Mouse (Mus musculus) spleen, adult 12 weeks (tissue): ENCODE measurements around the gene Sox15.

ENCODE experiments used
- DNase-seq: peaks from one replicate; pipeline ENCODE4 v3.0.0; 2022; ENCODE audit warnings: low spot score

Gene Sox15

DNA sequence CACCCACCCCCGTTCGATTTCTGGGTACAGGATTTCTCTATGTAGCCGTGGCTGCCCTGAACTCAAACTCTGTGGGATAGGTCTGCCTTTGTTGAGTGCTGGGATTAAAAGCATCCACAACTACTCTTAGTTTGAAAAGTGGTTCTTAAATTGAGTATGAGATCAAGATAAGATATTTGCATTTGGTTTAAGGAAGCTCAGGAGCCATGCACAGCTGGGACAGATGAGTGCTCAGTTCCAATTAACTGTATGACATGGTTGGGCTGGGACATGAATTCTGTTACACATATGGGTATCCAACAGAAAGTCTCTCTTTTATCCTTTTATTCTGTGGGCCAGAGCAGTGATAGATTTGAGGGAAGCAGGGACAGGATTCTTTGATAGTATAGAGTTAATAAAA is 19.6 kb upstream of the Sox15 start:
- DNase-seq, result no peak

DNA sequence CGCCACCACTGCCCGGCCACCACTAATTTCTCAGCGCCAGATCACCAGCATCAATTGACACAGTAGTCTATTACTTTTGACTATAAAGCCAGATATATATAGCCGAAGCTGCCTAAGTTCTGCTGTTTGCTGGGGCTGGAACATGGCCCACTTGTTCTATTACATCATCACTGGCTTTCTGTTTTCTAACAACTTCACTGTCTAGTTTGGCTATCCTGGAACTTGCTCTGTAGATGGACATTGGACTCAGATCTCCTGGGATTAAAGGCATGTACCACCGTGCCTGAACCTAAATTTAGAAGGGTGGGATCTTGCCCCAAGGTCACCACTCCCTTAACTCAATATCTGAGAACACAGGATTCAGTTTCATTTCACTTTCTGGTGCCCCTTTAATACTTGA is 9.3 kb upstream of the Sox15 start:
- DNase-seq, result no peak

- no peak for DNase-seq
Measured at GRCm38 (mm10) chr11:69653399-69653798, 1.7 kb upstream of the Sox15 start.

DNA sequence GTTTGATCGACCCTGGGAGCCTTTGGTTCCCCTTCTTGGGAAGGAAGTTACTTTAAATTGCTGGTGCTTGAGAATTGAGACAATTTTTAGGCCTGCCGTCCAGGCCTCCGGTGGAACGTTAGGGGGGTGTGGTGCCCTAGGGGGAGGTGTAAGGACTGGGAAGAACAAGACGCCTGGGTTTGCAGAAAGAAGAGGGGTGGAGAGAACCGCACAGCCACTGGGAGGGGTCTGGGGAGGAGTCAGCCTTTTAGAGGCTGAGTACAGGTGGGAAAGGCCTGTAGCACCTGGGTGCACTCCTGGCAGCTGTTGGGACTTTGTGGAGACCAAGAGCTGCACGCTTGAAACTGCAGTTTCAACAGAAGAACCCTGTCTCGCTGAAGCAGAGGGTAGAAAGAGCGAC is 354 bp upstream of the Sox15 start:
- no peak for DNase-seq

GRCm38 (mm10) chr11:69656065-69656455 is 946 bp downstream of the Sox15 start:
- DNase-seq, result no peak

GRCm38 (mm10) chr11:69656617-69657461 is 1.7 kb downstream of the Sox15 start:
- DNase-seq, result peak; percentile 50

GRCm38 (mm10) chr11:69657462-69657881 is 2.4 kb downstream of the Sox15 start:
- no peak for DNase-seq

DNA sequence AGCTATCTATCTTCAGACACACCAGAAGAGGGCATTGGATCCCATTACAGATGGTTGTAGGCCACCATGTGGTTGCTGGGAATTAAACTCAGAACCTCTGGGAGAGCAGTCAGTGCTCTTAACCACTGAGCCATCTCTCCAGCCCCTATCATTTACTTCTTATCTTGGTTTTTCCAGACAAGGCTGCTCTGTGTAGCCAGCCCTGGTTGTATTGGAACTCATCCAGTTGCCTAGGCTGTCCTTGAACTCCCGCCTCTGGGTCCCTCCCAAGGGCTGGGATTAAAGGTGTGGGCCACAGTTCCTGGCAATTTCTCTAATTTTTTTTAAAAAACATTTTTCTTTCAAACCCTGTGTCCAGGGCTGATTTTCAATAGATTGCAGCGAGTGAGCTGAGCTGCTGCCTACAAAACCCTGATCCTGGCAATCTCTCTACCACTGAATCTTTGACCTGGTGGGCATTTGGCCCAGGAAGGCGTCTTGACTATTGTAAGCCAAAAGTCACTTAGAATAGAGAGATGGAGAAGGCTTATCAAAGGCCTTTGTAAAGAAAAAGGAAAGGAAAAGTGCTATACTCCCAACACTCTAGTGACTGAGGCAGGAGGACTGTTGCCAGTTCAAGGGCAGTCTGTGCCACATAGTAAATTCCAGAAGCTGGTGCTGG is 6.2 kb downstream of the Sox15 start:
- no peak for DNase-seq

GRCm38 (mm10) chr11:69662213-69662966 is 7.3 kb downstream of the Sox15 start, which contains the start of gene Mpdu1:
Mpdu1 (minus strand) TSS chr11:69662642.
- peak; percentile 92 for DNase-seq

GRCm38 (mm10) chr11:69662967-69663671 is 8.0 kb downstream of the Sox15 start:
- no peak for DNase-seq

- no peak for DNase-seq
Measured at GRCm38 (mm10) chr11:69663795-69664194, 8.7 kb downstream of the Sox15 start.

DNA sequence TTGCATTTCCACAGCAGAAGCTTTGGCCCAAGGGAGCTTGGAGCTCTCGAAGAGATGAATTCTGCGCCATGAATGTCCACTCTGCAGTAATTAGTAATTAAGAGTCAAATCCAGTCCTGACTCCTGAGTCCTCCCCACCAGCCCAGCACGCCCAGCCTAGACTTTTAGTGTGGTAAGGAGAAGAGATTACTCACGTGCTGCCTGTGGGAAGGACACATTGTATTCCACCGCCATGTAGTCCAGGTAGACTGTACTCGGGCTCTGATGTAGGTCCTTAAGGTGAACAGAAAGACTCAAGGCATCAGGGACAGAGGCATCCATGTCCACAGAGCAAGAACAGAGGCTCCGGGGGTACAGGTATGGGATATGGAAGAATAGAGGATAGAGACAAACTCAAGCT is 9.7 kb downstream of the Sox15 start:
- DNase-seq, result no peak

- DNase-seq, result no peak
Measured at GRCm38 (mm10) chr11:69665457-69665960, 10.4 kb downstream of the Sox15 start.

GRCm38 (mm10) chr11:69665961-69666664 is 11.0 kb downstream of the Sox15 start, which contains the start of gene Cd68:
Cd68 (minus strand) TSS chr11:69666153.
- no peak for DNase-seq

DNA sequence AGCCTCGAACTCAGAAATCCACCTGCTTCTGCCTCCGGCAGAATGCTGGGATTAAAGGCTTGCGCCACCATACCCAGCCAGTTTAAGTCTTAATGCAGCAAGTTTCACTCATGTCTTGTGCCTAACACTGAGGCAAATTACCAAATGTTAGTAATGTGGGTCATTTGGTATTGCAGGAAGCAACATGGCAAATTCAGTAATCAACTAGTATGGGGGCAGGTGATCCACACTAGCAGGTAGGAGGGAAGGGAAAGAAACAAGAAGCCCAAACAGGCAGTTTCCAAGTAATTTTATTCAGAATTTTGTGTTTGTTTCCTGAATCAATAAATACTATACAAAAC is 11.5 kb downstream of the Sox15 start:
- DNase-seq, result no peak

DNA sequence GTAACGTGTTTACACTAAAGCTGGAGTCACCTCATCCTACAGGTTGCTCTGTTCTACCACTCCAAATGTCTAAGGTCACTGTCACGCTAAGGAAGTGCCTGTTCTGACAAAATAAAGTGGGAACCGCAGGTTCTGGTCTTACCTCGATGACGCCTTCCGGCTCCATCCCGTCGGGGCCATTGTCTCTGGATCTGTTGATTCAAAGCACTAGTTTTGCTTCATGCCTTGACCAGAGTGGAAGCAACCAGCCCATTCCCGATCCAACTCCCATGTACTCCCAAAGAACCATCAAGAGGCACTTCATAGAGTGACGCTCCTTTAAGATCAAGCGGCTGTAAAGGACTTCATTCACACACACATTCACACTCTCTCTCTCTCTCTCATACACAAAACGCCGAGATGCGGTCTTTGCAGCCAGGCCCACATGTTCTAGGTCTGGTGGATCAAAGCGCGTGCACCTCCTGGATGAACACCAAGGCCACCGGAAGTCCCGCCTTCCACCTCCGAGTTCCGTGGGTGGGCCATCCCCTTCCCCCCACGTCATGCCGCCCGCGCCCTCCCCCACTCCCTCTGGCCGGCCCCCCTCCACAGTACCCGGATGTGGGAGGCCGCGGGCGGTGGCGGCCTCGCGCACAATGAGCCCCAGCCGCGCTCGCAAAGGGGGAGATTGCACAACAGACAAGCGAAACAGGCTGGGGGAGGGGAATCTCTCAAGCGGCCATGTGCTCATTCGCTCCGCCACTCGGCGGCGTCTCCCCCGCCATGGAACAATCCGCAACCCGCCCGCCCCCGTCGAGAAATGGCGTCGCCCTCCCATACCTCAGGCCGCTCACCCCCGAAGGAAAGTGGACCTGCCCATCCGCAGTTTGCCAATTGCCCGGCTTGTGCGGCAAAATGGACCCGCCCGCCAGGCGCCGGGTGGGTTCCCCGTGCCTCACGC is 15.9 kb downstream of the Sox15 start:
- peak; percentile 85 for DNase-seq

- DNase-seq, result no peak
Measured at GRCm38 (mm10) chr11:69671726-69672124, 16.6 kb downstream of the Sox15 start.

DNA sequence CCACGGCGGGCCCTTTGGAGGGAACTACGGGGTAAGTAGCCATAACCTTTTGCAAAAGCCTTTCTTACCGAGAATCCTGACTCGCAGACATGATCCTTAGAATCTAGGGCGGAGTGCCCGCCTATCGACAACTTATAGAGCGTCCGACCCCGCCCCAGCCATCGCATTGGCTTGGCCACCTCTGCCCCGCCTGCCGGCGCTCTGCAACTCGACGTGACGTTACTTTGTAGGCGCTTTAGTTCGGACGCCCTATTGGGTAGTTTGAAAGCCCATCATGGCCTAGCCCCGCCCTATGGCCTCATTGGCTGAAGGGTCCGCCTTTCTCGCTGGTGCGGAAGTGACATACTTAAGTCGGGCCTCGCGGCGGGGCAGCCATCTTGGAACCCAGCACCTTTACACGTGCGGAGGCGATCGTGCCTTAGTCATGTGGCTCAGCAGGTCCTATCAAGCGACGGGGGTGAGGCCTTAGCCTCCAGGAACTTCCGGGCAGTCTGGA is 17.1 kb downstream of the Sox15 start, which contains the start of gene Eif4a1:
Eif4a1 (minus strand) TSS at position 213 of the 496 bp plus-strand sequence.
- peak; percentile 98 for DNase-seq

- DNase-seq, result no peak
Measured at GRCm38 (mm10) chr11:69679144-69679543, 24.0 kb downstream of the Sox15 start.
